Mouse (Mus musculus): ENCODE results near the gene Mpi. TPM values are rescaled to one million over a fixed set of nuclear protein-coding genes. Genes with fewer than 3 reads are reported as not detected.

The Mpi gene
- total RNA-seq, 2 experiments from 2014 or later: 69.8 to 87.0 TPM

DNA sequence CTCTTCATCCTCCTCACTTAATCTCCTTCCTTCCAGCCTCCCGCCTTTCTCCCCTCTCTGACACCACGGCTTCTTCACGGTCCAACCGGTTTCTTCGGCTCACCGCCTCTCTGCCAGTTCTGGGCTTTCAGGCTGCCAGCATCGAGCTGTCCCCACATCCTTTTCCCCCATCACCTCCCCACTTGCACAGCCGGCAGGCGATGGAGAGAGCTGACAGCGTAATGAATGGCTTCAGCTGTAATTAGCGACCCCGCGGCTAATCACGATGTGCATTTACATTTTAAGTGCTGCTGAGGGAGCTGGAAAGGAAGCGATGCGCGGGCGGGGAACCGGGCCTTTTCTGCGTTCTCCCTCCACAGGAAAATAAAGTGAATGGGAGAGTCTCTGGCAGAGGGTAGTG, 50.7 kb downstream of the Mpi start:
- intact Hi-C loops (cut with DNase I; ENCODE audit: low total_unique reads): no loop called here
- no peak for DNase-seq

DNA sequence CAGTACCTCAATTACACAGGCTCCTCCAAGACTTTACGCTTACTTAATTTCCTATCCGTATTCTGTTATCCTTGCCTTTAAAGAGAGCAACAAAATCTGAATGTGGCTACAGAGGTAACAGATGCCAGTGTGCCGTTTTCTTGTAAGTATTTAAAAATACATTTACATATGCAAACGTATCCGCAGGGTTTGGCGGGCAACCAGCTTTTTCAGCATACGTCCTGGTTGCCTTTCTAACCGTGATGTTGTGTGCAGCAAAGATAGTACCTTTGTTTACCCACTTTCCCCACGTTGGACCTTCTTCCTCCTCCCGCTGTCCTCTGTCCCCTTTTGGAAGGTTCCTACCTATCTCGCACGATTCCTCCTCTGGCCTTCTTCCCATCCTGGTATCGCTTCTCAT, 51.1 kb downstream of the Mpi start:
- no peak for DNase-seq
- intact Hi-C loops (cut with DNase I; ENCODE audit: low total_unique reads): no loop called here

DNA sequence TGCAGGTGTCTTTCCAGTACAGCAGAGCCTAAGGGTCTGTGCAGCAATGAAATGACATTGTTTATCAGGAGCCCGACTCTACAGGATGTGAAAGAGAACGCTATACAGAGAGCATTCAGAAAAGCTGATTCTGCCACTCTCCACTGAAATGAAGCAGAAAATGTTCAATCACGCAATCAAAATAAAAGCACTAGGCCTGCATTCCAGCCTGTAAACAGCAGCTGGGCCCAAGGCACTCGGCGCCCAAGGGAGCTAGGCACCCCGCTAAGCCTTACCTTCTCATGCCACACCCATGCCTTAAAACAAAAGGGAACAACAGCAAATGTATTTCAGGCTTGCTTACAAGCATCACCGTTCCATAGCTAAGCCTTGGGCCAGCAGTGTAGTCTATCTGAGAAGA, 54.0 kb downstream of the Mpi start:
- intact Hi-C loops (cut with DNase I; ENCODE audit: low total_unique reads): no loop called here
- DNase-seq: no peak

DNA sequence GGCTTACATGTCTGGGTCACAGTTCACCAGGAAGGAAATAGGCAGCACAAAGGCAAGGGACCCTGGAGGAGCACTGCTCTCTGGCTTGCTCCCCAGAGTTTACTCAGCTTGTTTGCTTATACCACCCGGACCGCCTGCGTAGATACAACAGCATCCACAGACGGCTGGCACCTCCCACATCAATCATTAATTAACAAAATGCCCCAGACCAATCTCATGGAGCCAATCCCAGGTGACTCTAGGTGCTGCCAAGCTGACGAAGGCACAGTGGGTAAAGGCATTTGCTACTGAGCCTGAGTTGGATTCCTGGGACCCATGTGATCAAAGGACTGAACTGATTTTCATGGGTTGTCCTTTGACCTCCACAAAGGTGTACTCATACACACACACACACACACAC, 55.3 kb downstream of the Mpi start:
- DNase-seq: no peak
- intact Hi-C loops (cut with DNase I; ENCODE audit: low total_unique reads): no loop called here

DNA sequence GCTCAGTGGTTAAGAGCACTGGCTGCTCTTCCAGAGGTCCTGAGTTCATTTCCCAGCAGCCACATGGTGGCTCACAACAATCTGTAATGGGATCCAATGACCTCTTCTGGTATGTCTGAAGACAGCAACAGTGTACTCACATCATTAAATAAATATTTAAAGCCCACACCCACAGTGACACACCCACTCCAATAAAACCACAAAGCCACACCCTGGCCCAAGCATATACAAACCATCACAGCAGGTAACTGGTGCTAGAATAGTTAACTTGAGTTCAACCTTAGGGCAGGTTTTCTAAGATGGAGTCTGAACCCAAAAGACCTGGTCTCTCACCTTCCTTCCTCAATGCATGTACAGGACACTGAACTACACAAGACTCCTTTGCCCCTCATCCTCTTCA, 57.6 kb downstream of the Mpi start:
- intact Hi-C loops (cut with DNase I; ENCODE audit: low total_unique reads): no loop called here
- no peak for DNase-seq

Other genes with a start within 250 kb of the Mpi start
- gene Ppcdc, start 112.6 kb downstream of the Mpi start, total RNA-seq (2021): 1 to 10 TPM; 7.3 to 7.6 TPM
- gene Scamp5, start 84.7 kb downstream of the Mpi start, total RNA-seq (2021): 1 to 10 TPM; 3.6 to 6.4 TPM
- not detected for gene Rpp25, start 48.7 kb downstream of the Mpi start, total RNA-seq (2021)
- 1,000 to 10,000 TPM; 1,175 to 1,382 TPM for gene Cox5a, start 31.5 kb downstream of the Mpi start, total RNA-seq (2021)
- gene Fam219b, start 15.2 kb downstream of the Mpi start, total RNA-seq (2021): 1 to 10 TPM; 4.5 to 6.1 TPM
- 10 to 100 TPM; 44.2 to 45.0 TPM for gene Scamp2, start 8.2 kb upstream of the Mpi start, total RNA-seq (2021)
- gene Ulk3, start 36.7 kb upstream of the Mpi start, total RNA-seq (2021): 1 to 10 TPM; 3.4 to 4.3 TPM
- gene Cplx3, start 53.5 kb upstream of the Mpi start, total RNA-seq (2021): not detected
- not detected for gene Lman1l, start 68.0 kb upstream of the Mpi start, total RNA-seq (2021)
- gene Csk, start 100.9 kb upstream of the Mpi start, total RNA-seq (2021): 10 to 100 TPM; 14.5 to 19.3 TPM
- gene Cyp1a2, start 130.9 kb upstream of the Mpi start, total RNA-seq (2021): not detected
- under 1 TPM; 0.16 to 0.37 TPM for gene Cyp1a1, start 135.2 kb upstream of the Mpi start, total RNA-seq (2021)
- gene Edc3, start 155.8 kb upstream of the Mpi start, total RNA-seq (2021): 1 to 10 TPM; 6.4 to 6.7 TPM
- 10 to 100 TPM; 36.2 to 36.5 TPM for gene Clk3, start 213.1 kb upstream of the Mpi start, total RNA-seq (2021)